Mouse (Mus musculus) forebrain, postnatal 0 days (tissue): ENCODE results near the gene Slc43a2. TPM values are rescaled to one million over a fixed set of nuclear protein-coding genes. Genes with fewer than 3 reads are reported as not detected.

Experiments
- ATAC-seq: fragments of 200-750 bp; cut with Nextera tagmentation; 2 replicates; pipeline ENCODE4 v1.8.0; 2017; ENCODE audit warnings: mild to moderate bottlenecking, moderate library complexity
- DNase-seq: peaks from one replicate; pipeline ENCODE4 v3.0.0-alpha.2; 2015
- H3K27ac ChIP-seq: fragments of 300-500 bp; sonication (generic); 2 replicates; pipeline ENCODE4 v1.5.1; 2014; ENCODE audit warnings: low read depth, mild to moderate bottlenecking, antibody characterized with exemption, low read length, moderate library complexity, mixed read lengths
- H3K27me3 ChIP-seq: fragments of 300-500 bp; sonication (generic); 2 replicates; pipeline ENCODE4 v1.6.1; 2014; ENCODE audit warnings: mild to moderate bottlenecking, low read length, mixed read lengths; ENCODE audit not compliant: insufficient read depth
- H3K36me3 ChIP-seq: fragments of 300-500 bp; sonication (generic); 2 replicates; pipeline ENCODE4 v1.6.1; 2014; ENCODE audit warnings: mild to moderate bottlenecking, moderate library complexity; ENCODE audit not compliant: insufficient read depth
- H3K4me1 ChIP-seq: fragments of 300-500 bp; sonication (generic); 2 replicates; pipeline ENCODE4 v1.6.1; 2014; ENCODE audit warnings: antibody characterized with exemption; ENCODE audit not compliant: insufficient read depth
- H3K4me2 ChIP-seq: fragments of 300-500 bp; sonication (generic); 2 replicates; pipeline ENCODE4 v1.6.1; 2014; ENCODE audit warnings: low read depth, mild to moderate bottlenecking, moderate library complexity
- H3K4me3 ChIP-seq: fragments of 300-500 bp; sonication (generic); 2 replicates; pipeline ENCODE4 v1.5.1; 2014; ENCODE audit warnings: low read depth, low read length, mixed read lengths
- H3K9ac ChIP-seq: fragments of 300-500 bp; sonication (generic); 2 replicates; pipeline ENCODE4 v1.6.1; 2014; ENCODE audit warnings: mild to moderate bottlenecking
- H3K9me3 ChIP-seq: fragments of 300-500 bp; sonication (generic); 2 replicates; pipeline ENCODE4 v1.6.1; 2016; ENCODE audit warnings: low read length
- CTCF ChIP-seq: sonication (generic); IDR thresholded peaks from 2 replicates; pipeline ENCODE4 v1.5.1; 2016; ENCODE audit warnings: antibody characterized with exemption, control low read depth, low read depth
- WGBS: fragments of 180-500 bp; shearing (Covaris S2); extraction: QIAGEN DNeasy Blood & Tissue Kit; methylation state at CpG from one replicate; pipeline ENCODE4 v1.1.7; 2014; 5-methylcytosine and 5-hydroxymethylcytosine counted together
- polyA plus RNA-seq: library from polyadenylated mRNA; unstranded; fragments of >200 nt; fragmentation: Nextera tagmentation; extraction: Ambion mirVana; gene quantifications from 2 replicates; pipeline ENCODE4 v1.2.1, GENCODE M21; 2015
- total RNA-seq: library from RNA; depleted of rRNA; stranded (reverse); fragments of >200 nt; gene quantifications from 2 replicates; pipeline ENCODE4 v1.2.3, GENCODE M21; 2014; rRNA removed

The Slc43a2 gene
- total RNA-seq: 16.5 and 24.0 TPM in 2 replicates
- polyA plus RNA-seq: 10.4 and 14.1 TPM in 2 replicates

- H3K4me3 ChIP-seq: peak within 1 kb of the TSS; percentile 60
These were observed at the start of gene Slc43a2 for GRCm38 (mm10) chr11:75531469-75532242. Gene Slc43a2 (plus strand): TSS chr11:75531694.

GRCm38 (mm10) chr11:75486192-75486591 lies 45.3 kb upstream of the Slc43a2 start:
- TF ChIP-seq CTCF: no peak
- Histone ChIP-seq H3K4me1 (peaks cover 11% of the 10 kb centered on the region), H3K9me3 (no peaks in the 10 kb centered on the region), H3K9ac (no peak overlapping the region), H3K4me2 (peak overlapping the region; percentile 37), H3K4me3 (peak overlapping the region; percentile 99; the same call in 1 of the 2 replicates), H3K27ac (peak overlapping the region; percentile 67; the same call in 1 of the 2 replicates), H3K27me3 (no peaks in the 10 kb centered on the region), H3K36me3 (peaks cover 19% of the 10 kb centered on the region)
- peak; percentile 19 for ATAC-seq
- WGBS: 19% methylated on average over 3 of the region's 3 CpGs
- DNase-seq: no peak

More at GRCm38 (mm10) chr11:75531469-75532242, at the start of gene Slc43a2:
- Histone ChIP-seq H3K4me1 (peaks cover 11% of the 10 kb centered on the region; the same call in 1 of the 2 replicates), H3K9ac (peak within 1 kb of the TSS; percentile 98), H3K4me2 (peak within 1 kb of the TSS; percentile 99), H3K27ac (peak within 1 kb of the TSS; percentile 97), H3K9me3 (no peaks in the 10 kb centered on the region), H3K27me3 (no peaks in the 10 kb centered on the region), H3K36me3 (no peaks in the 10 kb centered on the region)
- under 1% methylated on average over 62 of the region's 62 CpGs for WGBS
- TF ChIP-seq CTCF: no peak
- DNase-seq: peak; percentile 99
- peak; percentile 95 for ATAC-seq

- WGBS: under 1% methylated on average over 52 of the region's 52 CpGs
- H3K27me3 ChIP-seq: no peaks in the 10 kb centered on the region
- TF ChIP-seq CTCF: no peak
- ATAC-seq (peak; percentile 100), DNase-seq (peak; percentile 99)
- H3K4me3 ChIP-seq: peak within 1 kb of the TSS; percentile 99
- peak within 1 kb of the TSS; percentile 94 for H3K4me2 ChIP-seq
- peaks cover 25% of the 10 kb centered on the region for H3K36me3 ChIP-seq
- H3K4me1 ChIP-seq: peaks cover 11% of the 10 kb centered on the region
- H3K27ac ChIP-seq: peak within 1 kb of the TSS; percentile 86
- no peaks in the 10 kb centered on the region for H3K9me3 ChIP-seq
- H3K9ac ChIP-seq: peak within 1 kb of the TSS; percentile 99
These were observed 44.8 kb upstream of the Slc43a2 start, which contains the start of gene Prpf8 for GRCm38 (mm10) chr11:75486601-75487285. Gene Prpf8 (plus strand): TSS chr11:75486816.

GRCm38 (mm10) chr11:75487496-75487895 lies 44.0 kb upstream of the Slc43a2 start:
- DNase-seq: no peak
- no peak for TF ChIP-seq CTCF
- Histone ChIP-seq H3K27ac (no peak overlapping the region), H3K36me3 (peaks cover 32% of the 10 kb centered on the region), H3K4me3 (peak overlapping the region; percentile 99), H3K4me2 (peak overlapping the region; percentile 94), H3K9ac (peak overlapping the region; percentile 99), H3K9me3 (no peaks in the 10 kb centered on the region), H3K27me3 (no peaks in the 10 kb centered on the region), H3K4me1 (peaks cover 11% of the 10 kb centered on the region)
- WGBS: 40% methylated on average over 6 of the region's 6 CpGs
- no peak for ATAC-seq

GRCm38 (mm10) chr11:75494296-75495049 lies 37.0 kb upstream of the Slc43a2 start:
- Histone ChIP-seq H3K36me3 (peaks cover 97% of the 10 kb centered on the region), H3K4me3 (no peak overlapping the region), H3K9ac (no peak overlapping the region), H3K4me2 (no peak overlapping the region), H3K27ac (no peak overlapping the region), H3K27me3 (no peaks in the 10 kb centered on the region), H3K4me1 (no peaks in the 10 kb centered on the region), H3K9me3 (no peaks in the 10 kb centered on the region)
- ATAC-seq (no peak), DNase-seq (no peak)
- 96% methylated on average over 10 of the region's 10 CpGs for WGBS
- TF ChIP-seq CTCF: no peak

GRCm38 (mm10) chr11:75498126-75498525 lies 33.4 kb upstream of the Slc43a2 start:
- H3K27me3 ChIP-seq: no peaks in the 10 kb centered on the region
- H3K4me3 ChIP-seq: no peak overlapping the region
- no peak overlapping the region for H3K27ac ChIP-seq
- H3K36me3 ChIP-seq: peaks cover 96% of the 10 kb centered on the region
- no peak for ATAC-seq
- TF ChIP-seq CTCF: no peak
- DNase-seq: no peak
- no peaks in the 10 kb centered on the region for H3K4me1 ChIP-seq
- H3K9me3 ChIP-seq: no peaks in the 10 kb centered on the region
- H3K4me2 ChIP-seq: no peak overlapping the region
- WGBS: 79% methylated on average over 1 of the region's 1 CpGs
- no peak overlapping the region for H3K9ac ChIP-seq
